Mouse (Mus musculus): Measurements from ENCODE around the gene Hvcn1. TPM values are rescaled to one million over a fixed set of nuclear protein-coding genes. Genes with fewer than 3 reads are reported as not detected.

The Hvcn1 gene
- polyA plus RNA-seq, 1 experiment from 2014 or later, result 6.0 TPM

DNA sequence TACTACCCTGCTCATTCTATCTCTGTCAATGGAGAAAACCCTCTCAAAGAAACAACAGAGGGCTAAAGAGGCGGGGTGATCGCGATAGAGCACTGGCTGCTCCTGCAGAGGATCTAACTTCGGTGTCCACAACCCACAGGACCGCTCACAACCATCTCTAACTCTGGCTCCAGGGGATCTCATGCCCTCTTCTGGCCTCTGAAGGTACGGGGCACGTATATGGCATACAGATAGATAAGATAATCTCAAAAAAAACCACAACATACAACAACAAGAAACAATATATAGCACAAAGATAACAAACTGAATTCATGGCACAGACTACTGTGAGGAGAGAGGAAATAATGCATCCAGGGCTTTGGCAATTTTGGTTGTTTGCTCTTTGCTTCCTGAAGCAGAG lies 55.5 kb downstream of the Hvcn1 start:
- Histone ChIP-seq H3K9ac (ENCODE audit: low read length) (no peak overlapping the region), H3K36me3 (ENCODE audit: control insufficient read depth, insufficient read depth, low read length) (peaks cover 2% of the 10 kb centered on the region; the same call in 1 of the 2 replicates), H3K9me3 (ENCODE audit: control insufficient read depth, low read length) (no peaks in the 10 kb centered on the region), H3K4me3 (ENCODE audit: low read depth, low read length) (no peak overlapping the region), H3K4me1 (ENCODE audit: control insufficient read depth, insufficient read depth, low read length) (0 out of 2 replicates have a peak, but pooled peaks cover 2% of the 10 kb centered on the region), H3K27me3 (ENCODE audit: control insufficient read depth, insufficient read depth, low read length) (no peaks in the 10 kb centered on the region), H3K27ac (replicated peaks; ENCODE audit: low read depth, low read length) (no peak overlapping the region), H3K4me2 (ENCODE audit: low read depth, severe bottlenecking) (peak overlapping the region; percentile 2; the same call in 1 of the 2 replicates)
- no peak for DNase-seq (ENCODE audit: low spot score)
- 64% methylated on average over 7 of the region's 7 CpGs for WGBS
- no peak for ATAC-seq (ENCODE audit: insufficient number of reproducible peaks, low FRiP score, low TSS enrichment, low read depth)

DNA sequence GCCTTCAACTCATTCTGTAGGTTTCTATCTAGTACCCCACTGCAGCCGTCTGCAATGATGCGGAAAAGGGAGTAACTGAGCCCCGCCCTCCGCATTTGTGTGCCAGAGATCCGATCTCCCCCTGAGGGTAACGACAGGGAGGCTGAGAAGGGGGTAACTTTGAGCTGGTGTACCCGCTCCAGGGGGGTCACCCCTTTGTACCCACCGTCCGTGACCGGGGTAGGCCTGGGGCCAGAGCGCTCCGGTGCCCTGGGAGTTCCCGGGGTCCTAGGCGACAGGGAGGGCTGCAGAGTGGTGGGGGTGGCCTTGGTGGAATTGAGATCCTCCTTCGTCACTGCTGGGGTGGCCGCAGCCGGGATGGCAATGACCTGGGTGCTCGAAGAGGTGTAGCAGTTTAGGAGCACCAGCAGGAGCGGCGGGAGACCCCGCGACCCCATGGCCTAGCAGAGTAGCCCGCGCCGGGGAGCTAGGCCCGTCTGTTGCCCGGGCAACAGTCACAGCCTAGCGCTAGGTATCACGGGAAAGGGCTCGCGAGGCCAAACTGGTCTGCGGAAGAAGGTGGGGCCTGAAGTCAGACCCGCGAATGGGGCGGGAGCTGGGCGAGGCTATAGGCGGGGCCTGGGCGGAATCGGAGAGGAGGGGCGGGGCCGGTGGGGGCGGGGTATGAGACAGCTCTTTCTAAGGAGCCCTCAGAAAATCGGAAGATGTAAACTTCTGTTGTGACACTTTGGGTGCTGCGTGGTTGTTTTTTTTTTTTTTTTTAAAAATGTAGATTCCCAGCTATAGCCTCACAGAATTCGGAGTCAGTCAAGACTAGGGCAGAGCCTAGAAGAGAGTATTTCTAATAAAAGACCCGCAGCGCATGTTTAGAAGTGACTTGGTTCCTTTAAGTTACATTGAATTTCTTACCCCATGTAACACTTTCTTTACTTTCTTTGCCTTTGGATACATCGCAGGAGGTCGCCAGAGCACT lies 57.6 kb downstream of the Hvcn1 start, which contains the start of gene Tctn1:
Tctn1 (minus strand) TSS at position 528 of the 973 bp plus-strand sequence.
- H3K9me3 ChIP-seq (ENCODE audit: control insufficient read depth, low read length), result no peaks in the 10 kb centered on the region
- peak; percentile 98 for ATAC-seq (ENCODE audit: insufficient number of reproducible peaks, low FRiP score, low TSS enrichment, low read depth)
- H3K27me3 ChIP-seq (ENCODE audit: control insufficient read depth, insufficient read depth, low read length), result no peaks in the 10 kb centered on the region
- DNase-seq (ENCODE audit: low spot score), result peak; percentile 96
- H3K4me3 ChIP-seq (ENCODE audit: low read depth, low read length), result peak within 1 kb of the TSS; percentile 84
- no peak within 1 kb of the TSS for H3K27ac ChIP-seq (replicated peaks; ENCODE audit: low read depth, low read length)
- WGBS, result 2% methylated on average over 49 of the region's 49 CpGs
- H3K9ac ChIP-seq (ENCODE audit: low read length), result peak within 1 kb of the TSS; percentile 84
- H3K4me2 ChIP-seq (ENCODE audit: low read depth, severe bottlenecking), result peak within 1 kb of the TSS; percentile 84
- H3K36me3 ChIP-seq (ENCODE audit: control insufficient read depth, insufficient read depth, low read length), result no peaks in the 10 kb centered on the region
- H3K4me1 ChIP-seq (ENCODE audit: control insufficient read depth, insufficient read depth, low read length), result 0 out of 2 replicates have a peak, but pooled peaks cover 2% of the 10 kb centered on the region

DNA sequence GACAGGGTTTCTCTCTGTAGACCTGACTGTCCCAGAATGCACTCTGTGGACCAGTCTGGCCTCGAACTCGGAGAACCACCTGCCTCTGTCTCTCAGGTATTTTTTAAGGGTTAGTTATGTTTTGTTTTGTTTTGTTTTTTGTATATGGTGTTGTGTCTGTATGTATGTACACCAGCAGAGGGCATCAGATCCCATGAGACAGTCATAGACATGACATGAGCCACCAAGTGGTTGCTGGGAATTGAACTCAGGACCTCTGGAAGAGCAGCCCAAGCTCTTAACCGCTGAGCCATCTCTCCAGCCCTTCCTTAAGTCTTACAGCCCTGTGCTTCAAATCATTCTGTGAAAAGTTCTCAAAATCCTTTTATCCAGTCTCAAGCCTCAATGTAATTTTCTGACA lies 58.6 kb downstream of the Hvcn1 start:
- no peak overlapping the region for H3K9ac ChIP-seq (ENCODE audit: low read length)
- no peaks in the 10 kb centered on the region for H3K9me3 ChIP-seq (ENCODE audit: control insufficient read depth, low read length)
- no peak overlapping the region for H3K4me3 ChIP-seq (ENCODE audit: low read depth, low read length)
- 75% methylated on average over 3 of the region's 3 CpGs for WGBS
- 0 out of 2 replicates have a peak, but pooled peaks cover 2% of the 10 kb centered on the region for H3K4me1 ChIP-seq (ENCODE audit: control insufficient read depth, insufficient read depth, low read length)
- H3K27me3 ChIP-seq (ENCODE audit: control insufficient read depth, insufficient read depth, low read length), result no peaks in the 10 kb centered on the region
- no peaks in the 10 kb centered on the region for H3K36me3 ChIP-seq (ENCODE audit: control insufficient read depth, insufficient read depth, low read length)
- DNase-seq (ENCODE audit: low spot score), result no peak
- ATAC-seq (ENCODE audit: insufficient number of reproducible peaks, low FRiP score, low TSS enrichment, low read depth), result no peak
- H3K27ac ChIP-seq (replicated peaks; ENCODE audit: low read depth, low read length), result no peak overlapping the region
- no peak overlapping the region for H3K4me2 ChIP-seq (ENCODE audit: low read depth, severe bottlenecking)

DNA sequence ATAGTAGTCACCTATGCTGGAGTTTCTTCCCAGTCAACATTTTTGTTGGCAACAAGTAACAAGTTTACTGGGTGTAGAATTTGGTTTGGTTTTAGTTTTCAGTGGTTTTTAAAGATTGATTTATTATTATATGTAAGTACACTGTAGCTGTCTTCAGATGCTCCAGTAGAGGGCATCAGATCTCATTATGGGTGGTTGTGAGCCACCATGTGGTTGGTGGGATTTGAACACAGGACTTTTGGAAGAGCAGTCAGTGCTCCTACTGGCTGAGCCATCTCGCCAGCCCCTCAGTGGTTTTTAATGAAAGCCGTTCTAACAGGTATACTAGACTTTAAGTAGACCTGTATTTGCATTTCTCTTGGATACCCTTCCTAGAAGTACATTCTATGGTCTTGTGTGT lies 59.3 kb downstream of the Hvcn1 start:
- no peaks in the 10 kb centered on the region for H3K27me3 ChIP-seq (ENCODE audit: control insufficient read depth, insufficient read depth, low read length)
- no peaks in the 10 kb centered on the region for H3K36me3 ChIP-seq (ENCODE audit: control insufficient read depth, insufficient read depth, low read length)
- H3K27ac ChIP-seq (replicated peaks; ENCODE audit: low read depth, low read length), result no peak overlapping the region
- H3K9me3 ChIP-seq (ENCODE audit: control insufficient read depth, low read length), result no peaks in the 10 kb centered on the region
- H3K4me2 ChIP-seq (ENCODE audit: low read depth, severe bottlenecking), result no peak overlapping the region
- H3K4me1 ChIP-seq (ENCODE audit: control insufficient read depth, insufficient read depth, low read length), result 0 out of 2 replicates have a peak, but pooled peaks cover 2% of the 10 kb centered on the region
- H3K9ac ChIP-seq (ENCODE audit: low read length), result no peak overlapping the region
- no peak overlapping the region for H3K4me3 ChIP-seq (ENCODE audit: low read depth, low read length)
- 90% methylated on average over 2 of the region's 2 CpGs for WGBS
- ATAC-seq (ENCODE audit: insufficient number of reproducible peaks, low FRiP score, low TSS enrichment, low read depth) (no peak), DNase-seq (ENCODE audit: low spot score) (no peak)

DNA sequence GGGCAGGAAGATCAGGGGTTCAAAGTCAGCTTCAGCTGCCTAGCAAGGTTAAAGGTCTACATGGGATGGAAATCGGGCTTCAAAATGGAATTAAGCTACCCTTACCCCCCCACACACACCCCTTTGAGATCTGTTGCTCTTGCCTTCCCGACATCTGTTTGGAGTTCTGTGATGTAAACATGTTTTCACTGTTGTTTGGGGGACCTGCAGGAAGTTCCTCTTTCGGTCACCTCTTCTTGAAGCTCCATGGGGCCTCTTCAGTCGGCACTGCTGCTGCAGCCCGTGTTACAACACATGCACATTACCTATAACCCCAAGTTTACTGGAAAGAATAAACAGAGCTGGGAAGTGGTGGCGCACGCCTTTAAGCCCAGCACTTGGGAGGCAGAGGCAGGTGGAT lies 60.5 kb downstream of the Hvcn1 start:
- WGBS, result 78% methylated on average over 7 of the region's 7 CpGs
- ATAC-seq (ENCODE audit: insufficient number of reproducible peaks, low FRiP score, low TSS enrichment, low read depth) (no peak), DNase-seq (ENCODE audit: low spot score) (no peak)
- Histone ChIP-seq H3K9ac (ENCODE audit: low read length) (no peak overlapping the region), H3K4me1 (ENCODE audit: control insufficient read depth, insufficient read depth, low read length) (0 out of 2 replicates have a peak, but pooled peaks cover 2% of the 10 kb centered on the region), H3K36me3 (ENCODE audit: control insufficient read depth, insufficient read depth, low read length) (no peaks in the 10 kb centered on the region), H3K27ac (replicated peaks; ENCODE audit: low read depth, low read length) (no peak overlapping the region), H3K27me3 (ENCODE audit: control insufficient read depth, insufficient read depth, low read length) (no peaks in the 10 kb centered on the region), H3K4me2 (ENCODE audit: low read depth, severe bottlenecking) (no peak overlapping the region), H3K4me3 (ENCODE audit: low read depth, low read length) (no peak overlapping the region), H3K9me3 (ENCODE audit: control insufficient read depth, low read length) (no peaks in the 10 kb centered on the region)

DNA sequence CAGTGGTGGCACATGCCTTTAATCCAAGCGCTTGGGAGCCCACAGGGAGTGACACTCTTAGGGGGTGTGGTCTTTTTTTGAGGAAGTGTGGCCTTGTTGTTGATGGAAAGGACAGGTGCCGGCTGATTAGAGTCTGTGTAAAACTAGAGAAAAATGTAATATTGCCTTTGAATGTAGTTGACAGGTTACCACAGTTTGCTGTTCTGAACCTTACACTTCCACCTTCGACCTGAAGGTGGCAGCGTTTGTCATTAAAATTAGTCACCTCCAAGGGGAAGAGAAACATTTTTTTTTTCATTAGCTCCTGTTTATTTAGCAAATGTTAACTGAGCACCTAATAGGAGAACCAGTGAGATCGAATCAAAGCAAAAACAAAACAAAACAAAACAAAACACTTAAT lies 61.3 kb downstream of the Hvcn1 start:
- DNase-seq (ENCODE audit: low spot score), result peak; percentile 81
- no peaks in the 10 kb centered on the region for H3K36me3 ChIP-seq (ENCODE audit: control insufficient read depth, insufficient read depth, low read length)
- no peak overlapping the region for H3K4me2 ChIP-seq (ENCODE audit: low read depth, severe bottlenecking)
- H3K9ac ChIP-seq (ENCODE audit: low read length), result no peak overlapping the region
- no peak overlapping the region for H3K4me3 ChIP-seq (ENCODE audit: low read depth, low read length)
- no peak overlapping the region for H3K27ac ChIP-seq (replicated peaks; ENCODE audit: low read depth, low read length)
- 0 out of 2 replicates have a peak, but pooled peaks cover 2% of the 10 kb centered on the region for H3K4me1 ChIP-seq (ENCODE audit: control insufficient read depth, insufficient read depth, low read length)
- no peaks in the 10 kb centered on the region for H3K27me3 ChIP-seq (ENCODE audit: control insufficient read depth, insufficient read depth, low read length)
- ATAC-seq (ENCODE audit: insufficient number of reproducible peaks, low FRiP score, low TSS enrichment, low read depth), result no peak
- WGBS, result 30% methylated on average over 5 of the region's 5 CpGs
- no peaks in the 10 kb centered on the region for H3K9me3 ChIP-seq (ENCODE audit: control insufficient read depth, low read length)

DNA sequence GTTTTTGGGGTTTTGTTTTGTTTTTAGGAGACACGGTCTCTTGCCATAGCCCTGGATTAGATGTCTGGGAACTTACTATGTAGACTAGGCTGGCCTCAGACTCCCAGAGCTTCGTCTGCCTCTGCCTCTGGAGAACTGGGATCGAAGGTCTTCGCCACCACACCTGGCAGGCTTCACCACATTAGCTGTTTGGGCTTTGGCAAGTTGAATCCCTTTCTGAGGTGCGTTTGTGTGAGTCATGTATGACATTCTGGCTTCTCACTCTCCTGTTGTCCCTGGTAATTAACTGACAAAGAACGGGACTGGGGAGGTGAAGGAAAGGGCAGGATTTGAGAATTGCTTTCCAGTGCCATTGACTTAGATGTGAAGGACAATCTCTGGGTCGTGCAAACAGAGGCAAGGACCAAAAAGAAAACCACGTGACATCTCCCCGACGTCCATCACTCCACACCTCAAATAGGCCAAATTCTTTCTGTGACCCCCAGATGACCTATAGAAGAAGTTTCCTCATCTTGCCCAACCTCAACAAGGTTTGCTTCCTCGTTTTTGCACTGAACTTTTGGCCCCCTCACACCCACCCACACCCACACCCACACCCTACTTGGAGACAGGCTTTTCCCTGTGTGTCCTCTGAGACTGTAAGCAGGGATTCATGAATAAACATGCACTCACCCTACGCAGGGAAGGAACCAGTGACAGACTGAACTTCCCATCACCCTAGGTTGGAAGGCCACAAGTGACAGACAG lies 62.4 kb downstream of the Hvcn1 start:
- no peak overlapping the region for H3K9ac ChIP-seq (ENCODE audit: low read length)
- no peaks in the 10 kb centered on the region for H3K4me1 ChIP-seq (ENCODE audit: control insufficient read depth, insufficient read depth, low read length)
- no peak for ATAC-seq (ENCODE audit: insufficient number of reproducible peaks, low FRiP score, low TSS enrichment, low read depth)
- no peak overlapping the region for H3K4me3 ChIP-seq (ENCODE audit: low read depth, low read length)
- H3K36me3 ChIP-seq (ENCODE audit: control insufficient read depth, insufficient read depth, low read length), result no peaks in the 10 kb centered on the region
- DNase-seq (ENCODE audit: low spot score), result no peak
- H3K9me3 ChIP-seq (ENCODE audit: control insufficient read depth, low read length), result no peaks in the 10 kb centered on the region
- H3K27me3 ChIP-seq (ENCODE audit: control insufficient read depth, insufficient read depth, low read length), result no peaks in the 10 kb centered on the region
- WGBS, result 66% methylated on average over 12 of the region's 12 CpGs
- H3K4me2 ChIP-seq (ENCODE audit: low read depth, severe bottlenecking), result no peak overlapping the region
- H3K27ac ChIP-seq (replicated peaks; ENCODE audit: low read depth, low read length), result no peak overlapping the region

DNA sequence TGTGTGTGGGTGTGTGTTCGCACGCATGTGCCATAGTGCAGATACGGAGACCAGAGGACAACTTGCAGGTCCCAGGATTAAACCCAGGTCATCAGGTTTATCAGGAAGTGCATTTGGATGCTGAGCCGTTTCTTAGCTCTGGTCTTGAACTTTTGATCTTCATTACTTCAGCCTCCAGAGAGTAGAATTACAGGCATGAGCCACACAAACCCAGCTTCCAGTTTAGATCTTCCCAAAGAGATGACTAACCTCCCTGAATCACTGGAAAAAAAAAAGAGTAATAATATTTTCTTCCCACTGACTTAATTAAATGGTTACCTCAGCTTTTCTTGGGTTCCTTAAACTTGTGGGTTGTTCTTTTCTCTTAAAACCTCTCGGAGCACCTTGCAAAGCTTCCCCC lies 66.2 kb downstream of the Hvcn1 start:
- H3K4me3 ChIP-seq (ENCODE audit: low read depth, low read length), result no peak overlapping the region
- no peak for DNase-seq (ENCODE audit: low spot score)
- H3K27ac ChIP-seq (replicated peaks; ENCODE audit: low read depth, low read length), result no peak overlapping the region
- no peak for ATAC-seq (ENCODE audit: insufficient number of reproducible peaks, low FRiP score, low TSS enrichment, low read depth)
- no peak overlapping the region for H3K9ac ChIP-seq (ENCODE audit: low read length)
- H3K4me1 ChIP-seq (ENCODE audit: control insufficient read depth, insufficient read depth, low read length), result no peaks in the 10 kb centered on the region
- WGBS, result 80% methylated on average over 5 of the region's 5 CpGs
- no peaks in the 10 kb centered on the region for H3K27me3 ChIP-seq (ENCODE audit: control insufficient read depth, insufficient read depth, low read length)
- H3K36me3 ChIP-seq (ENCODE audit: control insufficient read depth, insufficient read depth, low read length), result no peaks in the 10 kb centered on the region
- H3K4me2 ChIP-seq (ENCODE audit: low read depth, severe bottlenecking), result no peak overlapping the region
- no peaks in the 10 kb centered on the region for H3K9me3 ChIP-seq (ENCODE audit: control insufficient read depth, low read length)

All from limb, embryonic 11.5 days (tissue).